Mouse (Mus musculus) liver, embryonic 14.5 days (tissue): Measurements from ENCODE around the gene Faiml. TPM values are rescaled to one million over a fixed set of nuclear protein-coding genes. Genes with fewer than 3 reads are reported as not detected.

Experiments
- ATAC-seq: fragments of 200-750 bp; cut with Nextera tagmentation; 2 replicates; pipeline ENCODE4 v1.8.0; 2017; ENCODE audit warnings: moderate number of reproducible peaks, mild to moderate bottlenecking, moderate library complexity; ENCODE audit not compliant: insufficient read depth
- DNase-seq, 3 experiments: peaks; one replicate each; pipeline ENCODE4 v3.0.0-alpha.2; 2012 to 2013; ENCODE audit warnings: low read depth in 3 of 3, low spot score in 3 of 3
- H3K27ac ChIP-seq: fragments of 300-500 bp; sonication (generic); 2 replicates; pipeline ENCODE4 v1.5.1; 2014; ENCODE audit warnings: moderate library complexity, mild to moderate bottlenecking, control low read depth, inconsistent platforms
- H3K27me3 ChIP-seq: fragments of 300-500 bp; sonication (generic); 2 replicates; pipeline ENCODE4 v1.6.1; 2014; ENCODE audit warnings: mild to moderate bottlenecking, low read length, moderate library complexity; ENCODE audit not compliant: control insufficient read depth, insufficient read depth
- H3K36me3 ChIP-seq: fragments of 300-500 bp; sonication (generic); replicated peaks from 2 replicates; pipeline ENCODE4 v1.6.1; 2014; ENCODE audit warnings: low read depth; ENCODE audit not compliant: control insufficient read depth, insufficient read depth
- H3K4me1 ChIP-seq, 2 experiments: fragments of 200-500 bp in 1 of 2; fragments of 300-500 bp in 1 of 2; sonication (generic) in 1 of 2; replicated peaks; 2 replicates each; pipeline ENCODE4 v1.6.1; 2012 to 2014; ENCODE audit warnings: antibody characterized with exemption in 1 of 2, inconsistent platforms in 1 of 2, low read length in 1 of 2; ENCODE audit not compliant: control insufficient read depth in 2 of 2, insufficient read depth in 2 of 2
- H3K4me2 ChIP-seq: fragments of 300-500 bp; sonication (generic); 2 replicates; pipeline ENCODE4 v1.6.1; 2014; ENCODE audit warnings: low read depth, mild to moderate bottlenecking, control low read depth, moderate library complexity
- H3K4me3 ChIP-seq, 2 experiments: fragments of 200-500 bp in 1 of 2; fragments of 300-500 bp in 1 of 2; sonication (generic) in 1 of 2; 2 replicates each; pipeline ENCODE4 v1.5.1; 2012 to 2014; ENCODE audit warnings: low read depth in 2 of 2, low read length in 2 of 2, mild to moderate bottlenecking in 2 of 2, control low read depth in 1 of 2, inconsistent platforms in 1 of 2, moderate library complexity in 1 of 2; ENCODE audit not compliant: insufficient read depth in 1 of 2
- H3K9ac ChIP-seq: fragments of 300-500 bp; sonication (generic); replicated peaks from 2 replicates; pipeline ENCODE4 v1.6.1; 2014; ENCODE audit warnings: mild to moderate bottlenecking, control low read depth, moderate library complexity
- H3K9me3 ChIP-seq: fragments of 300-500 bp; sonication (generic); 2 replicates; pipeline ENCODE4 v1.6.1; 2016; ENCODE audit warnings: low read length, mixed read lengths; ENCODE audit not compliant: control insufficient read depth
- CTCF ChIP-seq: IDR thresholded peaks from 2 replicates; pipeline ENCODE4 v1.5.1; 2016; ENCODE audit warnings: antibody characterized with exemption, low read depth, control low read depth
- EP300 ChIP-seq: IDR thresholded peaks from 2 replicates; pipeline ENCODE4 v1.6.1; 2016; ENCODE audit warnings: antibody characterized with exemption, low read depth
- WGBS: fragments of 180-500 bp; shearing (Covaris S2); extraction: QIAGEN DNeasy Blood & Tissue Kit; methylation state at CpG from one replicate; pipeline ENCODE4 v1.1.7; 2014; ENCODE audit not compliant: insufficient replicate concordance; 5-methylcytosine and 5-hydroxymethylcytosine counted together
- polyA plus RNA-seq, 2 experiments: library from polyadenylated mRNA; depleted of rRNA in 1 of 2; stranded (reverse) in 1 of 2; unstranded in 1 of 2; fragments of >200 nt; fragmentation: Nextera tagmentation in 1 of 2; extraction: Ambion mirVana in 1 of 2; gene quantifications; 2 replicates each; pipeline versions ENCODE4 v1.2.1 to v1.2.3; 2012 to 2014

The Faiml gene
- polyA plus RNA-seq, 2 experiments, result not detected

- Histone ChIP-seq H3K4me3 (no peak overlapping the region), H3K4me2 (no peak overlapping the region), H3K9ac (no peak overlapping the region), H3K36me3 (peaks cover 8% of the 10 kb centered on the region), H3K4me1 (peaks cover 21 to 53% of the 10 kb centered on the region in 2 experiments), H3K9me3 (no peaks in the 10 kb centered on the region), H3K27me3 (no peaks in the 10 kb centered on the region), H3K27ac (no peak overlapping the region; the same call in 1 of the 2 replicates)
- no peak for DNase-seq
- no peak for ATAC-seq
- TF ChIP-seq EP300 (no peak), CTCF (no peak)
- 83% methylated on average over 4 of the region's 4 CpGs for WGBS
Observed at GRCm38 (mm10) chr9:99248906-99249305, 11.9 kb upstream of the Faiml start.

GRCm38 (mm10) chr9:99248304-99248703, 11.3 kb upstream of the Faiml start:
- DNase-seq (peak in 2 of 3 experiments; percentile 49 to 50), ATAC-seq (peak; percentile 26)
- H3K4me3 ChIP-seq, result no peak overlapping the region
- WGBS, result 47% methylated on average over 8 of the region's 8 CpGs
- no peak overlapping the region for H3K9ac ChIP-seq
- H3K27me3 ChIP-seq, result no peaks in the 10 kb centered on the region
- H3K4me2 ChIP-seq, result peak overlapping the region; percentile 3; the same call in 1 of the 2 replicates
- H3K9me3 ChIP-seq, result no peaks in the 10 kb centered on the region
- peak overlapping the region; percentile 9 for H3K27ac ChIP-seq
- H3K36me3 ChIP-seq, result peaks cover 8% of the 10 kb centered on the region
- TF ChIP-seq EP300, result no peak
- no peak for TF ChIP-seq CTCF
- H3K4me1 ChIP-seq, result peaks cover 21 to 51% of the 10 kb centered on the region in 2 experiments

GRCm38 (mm10) chr9:99243895-99244293, 6.9 kb upstream of the Faiml start:
- peaks cover 25 to 47% of the 10 kb centered on the region in 2 experiments for H3K4me1 ChIP-seq
- ATAC-seq, result no peak

GRCm38 (mm10) chr9:99243190-99243894, 6.3 kb upstream of the Faiml start, which contains the start of gene Cep70:
TSS of gene Cep70 (plus strand) at chr9:99243367.
- Histone ChIP-seq H3K4me1 (peaks cover 21 to 45% of the 10 kb centered on the region in 2 experiments), H3K4me3 (peak within 1 kb of the TSS; percentile 81 to 97), H3K9ac (peak within 1 kb of the TSS; percentile 93), H3K9me3 (no peaks in the 10 kb centered on the region), H3K27ac (peak within 1 kb of the TSS; percentile 85), H3K4me2 (peak within 1 kb of the TSS; percentile 83), H3K36me3 (peaks cover 8% of the 10 kb centered on the region), H3K27me3 (no peaks in the 10 kb centered on the region)
- DNase-seq (peak; percentile 87 to 90 (median 89)), ATAC-seq (peak; percentile 90)
- TF ChIP-seq CTCF, result 0 out of 2 replicates have a peak, but pooled peaks have one; percentile 0
- TF ChIP-seq EP300, result no peak
- WGBS, result under 1% methylated on average over 66 of the region's 66 CpGs

More at GRCm38 (mm10) chr9:99243895-99244293, 6.9 kb upstream of the Faiml start:
- H3K27me3 ChIP-seq, result no peaks in the 10 kb centered on the region
- H3K4me2 ChIP-seq, result peak overlapping the region; percentile 83
- peak overlapping the region; percentile 81 to 97 for H3K4me3 ChIP-seq
- H3K36me3 ChIP-seq, result peaks cover 8% of the 10 kb centered on the region
- H3K9ac ChIP-seq, result peak overlapping the region; percentile 93
- DNase-seq, result no peak
- peak overlapping the region; percentile 85 for H3K27ac ChIP-seq
- WGBS, result 2% methylated on average over 10 of the region's 10 CpGs
- no peak for TF ChIP-seq CTCF
- no peak for TF ChIP-seq EP300
- H3K9me3 ChIP-seq, result no peaks in the 10 kb centered on the region

- H3K9ac ChIP-seq, result peak overlapping the region; percentile 53
- WGBS, result 1% methylated on average over 17 of the region's 17 CpGs
- H3K27me3 ChIP-seq, result no peaks in the 10 kb centered on the region
- peak; percentile 78 for ATAC-seq
- peaks cover 8% of the 10 kb centered on the region for H3K36me3 ChIP-seq
- H3K4me3 ChIP-seq, result peak overlapping the region; percentile 81 to 97
- H3K9me3 ChIP-seq, result no peaks in the 10 kb centered on the region
- peak overlapping the region; percentile 85 for H3K27ac ChIP-seq
- peak; percentile 78 to 87 (median 85) for DNase-seq
- H3K4me2 ChIP-seq, result peak overlapping the region; percentile 77
- peaks cover 17 to 38% of the 10 kb centered on the region in 2 experiments for H3K4me1 ChIP-seq
- TF ChIP-seq CTCF, result peak; percentile 50
- TF ChIP-seq EP300, result peak; percentile 95
Observed at GRCm38 (mm10) chr9:99242533-99243189, 5.6 kb upstream of the Faiml start.
